Mouse (Mus musculus): Measurements from ENCODE around the gene Bag5. TPM values are rescaled to one million over a fixed set of nuclear protein-coding genes. Genes with fewer than 3 reads are reported as not detected.
A peak's percentile ranks its signal among the peaks of the same experiment; 100 is the strongest.

Gene Bag5
- polyA plus RNA-seq, 1 experiment, result not detected

GRCm38 (mm10) chr12:111686390-111686789 lies 26.7 kb downstream of the Bag5 start:
- TF ChIP-seq POLR2A (IDR thresholded peaks at IDR 0.05; ENCODE audit: insufficient read depth, low read depth, low read length) (no peak), CTCF (IDR thresholded peaks at IDR 0.05; ENCODE audit: insufficient read depth, low read depth, low read length) (no peak)
- Histone ChIP-seq H3K4me3 (ENCODE audit: insufficient read depth, low read depth, low read length) (no peak overlapping the region), H3K27ac (ENCODE audit: insufficient read depth, low read depth, low read length) (peak overlapping the region; percentile 97), H3K4me1 (ENCODE audit: control insufficient read depth, insufficient read depth, low read length) (peaks cover 87% of the 10 kb centered on the region)
- 41% methylated on average over 4 of the region's 4 CpGs for WGBS

DNA sequence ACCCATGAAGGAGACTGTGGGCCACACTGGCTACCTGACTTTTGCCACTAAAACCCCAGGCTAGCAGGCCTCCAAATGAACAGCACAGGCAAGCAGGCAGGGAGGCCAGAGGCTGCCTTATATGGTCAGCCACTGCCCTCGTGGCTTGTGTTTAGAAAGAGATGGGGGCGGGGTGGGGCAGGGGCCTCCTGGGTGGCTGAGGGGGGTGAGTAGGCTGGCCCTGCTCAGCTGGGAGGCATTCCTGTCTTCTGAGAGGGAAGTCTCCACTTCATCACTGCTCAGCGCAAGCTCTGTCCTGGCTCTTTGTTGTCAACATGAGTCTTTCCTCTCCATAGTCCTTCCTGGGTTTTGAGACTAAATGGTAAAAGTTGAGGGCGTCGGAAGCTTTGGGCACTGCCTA lies 30.3 kb downstream of the Bag5 start:
- H3K4me1 ChIP-seq (ENCODE audit: control insufficient read depth, insufficient read depth, low read length), result peaks cover 86% of the 10 kb centered on the region
- peak overlapping the region; percentile 100 for H3K27ac ChIP-seq (ENCODE audit: insufficient read depth, low read depth, low read length)
- no peak for TF ChIP-seq POLR2A (IDR thresholded peaks at IDR 0.05; ENCODE audit: insufficient read depth, low read depth, low read length)
- TF ChIP-seq CTCF (IDR thresholded peaks at IDR 0.05; ENCODE audit: insufficient read depth, low read depth, low read length), result no peak
- H3K4me3 ChIP-seq (ENCODE audit: insufficient read depth, low read depth, low read length), result no peak overlapping the region
- 39% methylated on average over 5 of the region's 5 CpGs for WGBS

DNA sequence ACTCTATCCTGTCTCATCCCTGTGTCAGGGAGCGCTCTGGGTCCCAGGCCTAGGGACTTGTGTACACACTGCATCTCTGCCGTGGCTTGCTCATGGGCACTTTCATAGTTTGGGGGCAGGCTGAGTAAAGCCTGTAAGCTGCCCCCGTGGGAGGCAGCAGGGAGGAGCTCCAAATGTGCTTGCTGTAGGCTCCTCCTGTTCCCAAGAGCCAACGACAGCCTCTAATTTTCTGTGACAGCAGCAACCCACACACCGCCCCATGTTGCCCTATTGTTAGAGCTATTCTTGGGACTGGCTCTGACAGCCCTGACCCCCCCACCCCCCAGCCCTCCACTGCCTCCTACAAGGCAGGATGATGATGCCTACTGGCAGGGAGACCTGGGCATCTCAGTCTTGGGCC lies 31.1 kb downstream of the Bag5 start:
- Histone ChIP-seq H3K4me3 (ENCODE audit: insufficient read depth, low read depth, low read length) (no peak overlapping the region), H3K4me1 (ENCODE audit: control insufficient read depth, insufficient read depth, low read length) (peaks cover 83% of the 10 kb centered on the region), H3K27ac (ENCODE audit: insufficient read depth, low read depth, low read length) (peak overlapping the region; percentile 100)
- WGBS, result 30% methylated on average over 5 of the region's 5 CpGs
- TF ChIP-seq POLR2A (IDR thresholded peaks at IDR 0.05; ENCODE audit: insufficient read depth, low read depth, low read length) (0 out of 2 replicates have a peak, but pooled peaks have one; percentile 43), CTCF (IDR thresholded peaks at IDR 0.05; ENCODE audit: insufficient read depth, low read depth, low read length) (no peak)

DNA sequence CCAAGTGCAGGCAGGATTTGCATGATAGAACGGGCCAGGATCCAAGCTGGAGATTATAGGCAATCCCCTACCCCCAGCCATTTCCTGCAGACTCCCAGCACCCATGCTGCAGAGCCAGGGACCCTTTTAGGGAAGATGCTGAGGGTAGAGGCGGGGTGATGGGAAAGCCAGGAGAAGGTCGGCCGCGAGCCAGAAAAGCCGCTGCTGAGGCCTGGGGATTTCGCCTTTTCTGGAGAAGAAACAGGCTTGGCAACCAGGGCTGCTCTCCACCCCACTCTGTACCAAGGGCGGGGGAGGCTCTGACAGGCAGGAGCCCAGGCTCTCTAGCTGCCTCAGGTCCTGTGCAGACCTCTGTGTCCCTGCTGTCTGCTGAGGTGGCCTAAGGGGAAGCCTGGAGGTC lies 31.8 kb downstream of the Bag5 start:
- TF ChIP-seq CTCF (IDR thresholded peaks at IDR 0.05; ENCODE audit: insufficient read depth, low read depth, low read length), result no peak
- no peak for TF ChIP-seq POLR2A (IDR thresholded peaks at IDR 0.05; ENCODE audit: insufficient read depth, low read depth, low read length)

GRCm38 (mm10) chr12:111680661-111681060 lies 32.4 kb downstream of the Bag5 start:
- Histone ChIP-seq H3K27ac (ENCODE audit: insufficient read depth, low read depth, low read length) (peak overlapping the region; percentile 100), H3K4me3 (ENCODE audit: insufficient read depth, low read depth, low read length) (no peak overlapping the region), H3K4me1 (ENCODE audit: control insufficient read depth, insufficient read depth, low read length) (peaks cover 71% of the 10 kb centered on the region)
- WGBS, result 50% methylated on average over 13 of the region's 13 CpGs
- TF ChIP-seq CTCF (IDR thresholded peaks at IDR 0.05; ENCODE audit: insufficient read depth, low read depth, low read length) (no peak), POLR2A (IDR thresholded peaks at IDR 0.05; ENCODE audit: insufficient read depth, low read depth, low read length) (no peak)

More for the DNA sequence above, 31.8 kb downstream of the Bag5 start:
- Histone ChIP-seq H3K4me3 (ENCODE audit: insufficient read depth, low read depth, low read length) (peak overlapping the region; percentile 12; the same call in 1 of the 2 replicates), H3K4me1 (ENCODE audit: control insufficient read depth, insufficient read depth, low read length) (peaks cover 76% of the 10 kb centered on the region), H3K27ac (ENCODE audit: insufficient read depth, low read depth, low read length) (peak overlapping the region; percentile 100)
- WGBS, result 29% methylated on average over 8 of the region's 8 CpGs

DNA sequence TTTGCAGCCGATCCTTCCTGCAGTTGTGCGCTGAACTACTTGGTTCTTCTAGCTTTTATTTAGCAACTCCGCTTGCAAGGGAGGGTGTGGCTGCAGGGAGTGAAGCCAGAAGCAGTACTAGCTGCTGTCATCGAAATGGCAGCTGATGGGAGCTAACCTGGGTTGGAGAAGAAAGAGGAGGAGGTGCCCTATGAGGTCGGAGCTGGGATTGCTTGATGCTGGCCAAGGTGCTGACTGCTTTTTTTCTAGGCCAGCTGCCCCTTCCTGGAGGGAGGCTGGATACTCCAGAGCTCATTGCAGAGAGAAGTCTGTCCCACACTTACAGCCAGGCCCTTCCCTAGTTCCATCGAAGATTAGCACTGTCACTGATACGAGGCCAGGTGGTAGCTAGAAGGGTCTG lies 34.1 kb downstream of the Bag5 start:
- peak overlapping the region; percentile 84 for H3K4me3 ChIP-seq (ENCODE audit: insufficient read depth, low read depth, low read length)
- TF ChIP-seq POLR2A (IDR thresholded peaks at IDR 0.05; ENCODE audit: insufficient read depth, low read depth, low read length) (no peak), CTCF (IDR thresholded peaks at IDR 0.05; ENCODE audit: insufficient read depth, low read depth, low read length) (no peak)

DNA sequence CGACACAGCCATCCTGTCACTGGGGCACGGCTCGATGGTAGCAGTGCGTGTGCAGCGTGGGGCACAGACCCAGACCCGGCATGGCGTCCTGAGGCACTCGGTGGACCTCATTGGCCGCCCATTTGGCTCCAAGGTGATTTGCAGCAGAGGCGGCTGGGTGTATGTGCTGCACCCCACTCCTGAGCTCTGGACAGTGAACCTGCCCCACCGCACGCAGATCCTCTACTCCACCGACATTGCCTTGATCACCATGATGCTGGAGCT lies 34.5 kb downstream of the Bag5 start:
- H3K4me1 ChIP-seq (ENCODE audit: control insufficient read depth, insufficient read depth, low read length), result peaks cover 55% of the 10 kb centered on the region
- H3K27ac ChIP-seq (ENCODE audit: insufficient read depth, low read depth, low read length), result 0 out of 2 replicates have a peak overlapping the region, but pooled peaks have one; percentile 21
- 7% methylated on average over 13 of the region's 13 CpGs for WGBS
- TF ChIP-seq POLR2A (IDR thresholded peaks at IDR 0.05; ENCODE audit: insufficient read depth, low read depth, low read length) (no peak), CTCF (IDR thresholded peaks at IDR 0.05; ENCODE audit: insufficient read depth, low read depth, low read length) (no peak)
- H3K4me3 ChIP-seq (ENCODE audit: insufficient read depth, low read depth, low read length), result peak overlapping the region; percentile 84

More for the DNA sequence above, 34.1 kb downstream of the Bag5 start:
- Histone ChIP-seq H3K27ac (ENCODE audit: insufficient read depth, low read depth, low read length) (peak overlapping the region; percentile 38), H3K4me1 (ENCODE audit: control insufficient read depth, insufficient read depth, low read length) (peaks cover 59% of the 10 kb centered on the region)
- 45% methylated on average over 7 of the region's 7 CpGs for WGBS

DNA sequence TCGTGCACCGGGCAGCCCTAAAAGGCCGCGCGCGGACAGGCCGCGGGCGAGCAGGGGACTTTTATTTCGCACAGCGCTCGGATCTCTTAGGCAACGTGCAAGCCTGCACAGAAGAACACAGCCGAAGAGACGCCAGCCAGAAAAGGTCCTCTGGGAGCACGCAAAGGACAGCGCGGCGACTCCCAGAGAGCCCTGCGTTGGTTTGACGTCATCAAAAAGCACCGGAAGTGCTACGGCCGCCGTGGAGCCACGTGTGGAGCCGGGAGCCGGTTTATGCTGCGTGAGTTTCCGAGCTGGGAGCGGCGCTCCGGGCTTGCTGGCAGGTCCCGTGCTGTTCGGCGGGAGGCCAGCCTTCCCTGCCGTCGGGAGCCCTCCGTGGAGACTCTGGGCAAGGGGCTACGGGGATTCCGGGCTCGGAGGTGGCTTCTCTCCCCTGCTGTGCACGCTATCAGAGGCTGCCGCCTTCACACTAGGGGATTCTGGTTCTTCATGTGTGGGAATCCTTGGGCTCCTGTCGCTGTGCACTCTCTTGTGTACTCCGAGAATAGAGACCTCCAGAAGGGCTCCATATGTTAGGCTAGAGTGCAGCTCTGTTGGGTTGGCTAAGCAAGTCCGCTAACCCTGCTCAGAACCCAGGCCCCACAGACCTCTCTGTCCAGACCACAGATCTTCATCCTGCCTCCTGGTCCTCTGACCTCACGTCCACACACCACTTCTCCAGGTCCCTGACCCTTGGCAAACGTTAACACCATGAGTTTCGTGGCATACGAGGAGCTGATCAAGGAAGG lies 35.0 kb downstream of the Bag5 start, which contains the start of gene Trmt61a:
Gene Trmt61a, plus strand, starts transcription at position 224 of the 788 bp plus-strand sequence.
- WGBS, result under 1% methylated on average over 51 of the region's 51 CpGs
- Histone ChIP-seq H3K4me3 (ENCODE audit: insufficient read depth, low read depth, low read length) (peak within 1 kb of the TSS; percentile 84), H3K27ac (ENCODE audit: insufficient read depth, low read depth, low read length) (peak within 1 kb of the TSS; percentile 99), H3K4me1 (ENCODE audit: control insufficient read depth, insufficient read depth, low read length) (peaks cover 50% of the 10 kb centered on the region)
- TF ChIP-seq POLR2A (IDR thresholded peaks at IDR 0.05; ENCODE audit: insufficient read depth, low read depth, low read length) (peak; percentile 73), CTCF (IDR thresholded peaks at IDR 0.05; ENCODE audit: insufficient read depth, low read depth, low read length) (no peak)

DNA sequence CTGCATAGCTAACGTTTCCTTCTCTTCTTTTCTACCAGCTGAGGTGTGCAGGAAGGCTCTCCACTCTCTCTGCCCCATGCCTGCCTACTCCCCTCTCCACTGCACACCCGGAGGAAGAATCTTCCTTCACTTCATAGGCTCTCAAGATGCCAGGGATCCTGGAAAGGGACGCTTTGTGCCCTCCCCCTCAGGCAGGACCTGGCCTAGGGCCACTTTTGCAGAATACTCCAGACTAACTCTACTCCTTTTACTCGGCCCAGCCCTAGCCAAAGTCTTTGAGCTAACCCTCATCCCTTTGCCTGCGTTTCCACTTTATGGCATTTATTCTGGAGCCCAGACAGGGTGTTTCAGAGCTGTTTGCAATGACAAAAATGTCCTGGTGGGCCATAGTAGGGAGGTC lies 35.6 kb downstream of the Bag5 start:
- TF ChIP-seq CTCF (IDR thresholded peaks at IDR 0.05; ENCODE audit: insufficient read depth, low read depth, low read length) (no peak), POLR2A (IDR thresholded peaks at IDR 0.05; ENCODE audit: insufficient read depth, low read depth, low read length) (no peak)

More for the DNA sequence above, 35.6 kb downstream of the Bag5 start:
- H3K4me3 ChIP-seq (ENCODE audit: insufficient read depth, low read depth, low read length), result peak overlapping the region; percentile 84
- 1% methylated on average over 5 of the region's 5 CpGs for WGBS
- H3K27ac ChIP-seq (ENCODE audit: insufficient read depth, low read depth, low read length), result peak overlapping the region; percentile 99
- H3K4me1 ChIP-seq (ENCODE audit: control insufficient read depth, insufficient read depth, low read length), result peaks cover 50% of the 10 kb centered on the region
